Comparison of ENCODE assay signal across 8 mouse cellular contexts in the genomic region with DNA sequence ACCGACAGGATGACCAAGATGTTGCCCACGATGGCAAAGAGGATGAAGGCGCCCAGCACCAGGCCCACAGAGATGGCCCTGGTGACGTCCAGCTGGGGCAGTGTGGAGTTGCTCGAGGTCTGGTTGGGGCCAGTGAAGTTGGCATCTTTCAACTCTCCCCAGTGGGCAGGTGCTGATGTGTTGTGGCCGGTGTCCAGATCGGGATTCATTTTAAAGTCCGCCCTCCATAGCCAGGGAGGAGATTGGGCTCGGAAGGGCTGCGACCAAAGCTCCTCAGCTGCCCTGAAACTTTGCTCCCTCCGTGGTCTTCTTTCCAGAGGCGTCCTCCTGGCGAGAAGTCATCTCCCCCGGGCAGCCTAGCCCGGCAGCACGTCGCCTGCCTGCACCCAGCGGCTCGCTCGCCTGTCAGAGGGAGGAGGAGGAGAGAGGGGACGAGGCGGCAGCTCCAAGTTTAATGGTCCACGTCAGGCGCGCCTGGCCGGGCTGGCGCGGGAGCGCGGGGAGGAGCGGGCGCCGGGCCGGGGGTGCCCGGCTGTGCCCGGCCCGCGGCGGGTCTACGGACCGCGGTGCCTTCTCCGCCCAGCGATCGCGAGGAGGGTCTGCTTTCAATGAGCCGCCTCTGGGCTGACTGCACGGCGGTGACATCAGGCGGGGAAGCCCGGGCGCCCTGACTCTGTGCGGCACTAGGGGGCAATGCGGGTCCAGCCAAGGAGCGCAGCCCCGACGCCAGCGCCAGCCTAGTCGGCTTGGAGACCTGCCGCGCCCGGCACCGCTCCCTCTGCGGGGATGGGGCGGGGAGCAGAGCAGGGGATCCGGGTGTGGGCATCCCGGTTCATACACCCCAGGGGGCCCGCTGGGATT.
DNase-seq lines count a peak whose midpoint lies in the region; ATAC-seq and TF ChIP-seq lines count a peak whose summit lies in the region.

No protein-coding gene starts in this region.

- TF ChIP-seq CTCF in stomach, postnatal 0 days (IDR thresholded peaks at IDR 0.05; ENCODE audit: low read depth): peak; percentile 83

- H3K4me1 ChIP-seq in forebrain, embryonic 13.5 days: 0 out of 2 replicates have a peak, but pooled peaks cover 4% of the 10 kb centered on the region
- peaks cover 21% of the 10 kb centered on the region; the same call in 1 of the 2 replicates for H3K4me1 ChIP-seq in heart, embryonic 15.5 days (replicated peaks)
- H3K4me1 ChIP-seq in liver, embryonic 11.5 days (replicated peaks; ENCODE audit: control insufficient read depth, insufficient read depth, low read length): no peaks in the 10 kb centered on the region
- H3K4me1 ChIP-seq in stomach, postnatal 0 days (replicated peaks; ENCODE audit: control insufficient read depth, insufficient read depth): no peaks in the 10 kb centered on the region

- WGBS in forebrain, embryonic 13.5 days: 5% methylated on average over 66 of the region's 68 CpGs
- 5% methylated on average over 65 of the region's 68 CpGs for WGBS in heart, embryonic 15.5 days
- 7% methylated on average over 67 of the region's 68 CpGs for WGBS in liver, embryonic 11.5 days
- 5% methylated on average over 64 of the region's 68 CpGs for WGBS in stomach, postnatal 0 days

- H3K4me3 ChIP-seq in forebrain, embryonic 13.5 days: peak overlapping the region; percentile 55
- peak overlapping the region; percentile 80 for H3K4me3 ChIP-seq in heart, embryonic 15.5 days
- H3K4me3 ChIP-seq in liver, embryonic 11.5 days (ENCODE audit: low read depth, low read length): peak overlapping the region; percentile 46
- H3K4me3 ChIP-seq in stomach, postnatal 0 days (ENCODE audit: low read depth, low read length): peak overlapping the region; percentile 49

- peak; percentile 15 for DNase-seq in cerebellum, adult 11 months
- peak; percentile 87 for DNase-seq in kidney, postnatal 10 days
- peak; percentile 77 for DNase-seq in liver, embryonic 11.5 days (ENCODE audit: low spot score)
- peak; percentile 86 for DNase-seq in neural tube, embryonic 10.5 days (ENCODE audit: extremely low spot score, low spot score)
- peak; percentile 84 for DNase-seq in stomach, postnatal 0 days (ENCODE audit: low spot score)
- no peak for DNase-seq in c-Kit-positive CD71-positive TER-119-positive erythroid progenitor cells, embryonic 14.5 days (ENCODE audit: low spot score)

- peaks cover 56% of the 10 kb centered on the region for H3K27me3 ChIP-seq in forebrain, embryonic 13.5 days
- peaks cover 17% of the 10 kb centered on the region; the same call in 1 of the 2 replicates for H3K27me3 ChIP-seq in heart, embryonic 15.5 days
- peaks cover 34% of the 10 kb centered on the region for H3K27me3 ChIP-seq in liver, embryonic 11.5 days (replicated peaks; ENCODE audit: control insufficient read depth, insufficient read depth, low read length)
- peaks cover 3% of the 10 kb centered on the region; the same call in 1 of the 2 replicates for H3K27me3 ChIP-seq in stomach, postnatal 0 days (ENCODE audit: control insufficient read depth, insufficient read depth, low read length)

- no peaks in the 10 kb centered on the region for H3K36me3 ChIP-seq in forebrain, embryonic 13.5 days (ENCODE audit: poor library complexity, severe bottlenecking)
- H3K36me3 ChIP-seq in heart, embryonic 15.5 days: no peaks in the 10 kb centered on the region
- no peaks in the 10 kb centered on the region for H3K36me3 ChIP-seq in liver, embryonic 11.5 days (ENCODE audit: control insufficient read depth, insufficient read depth, low read length)
- H3K36me3 ChIP-seq in stomach, postnatal 0 days (ENCODE audit: control insufficient read depth, insufficient read depth, low read length): no peaks in the 10 kb centered on the region

- no peaks in the 10 kb centered on the region for H3K9me3 ChIP-seq in forebrain, embryonic 13.5 days (replicated peaks)
- no peaks in the 10 kb centered on the region for H3K9me3 ChIP-seq in heart, embryonic 15.5 days (replicated peaks)
- no peaks in the 10 kb centered on the region for H3K9me3 ChIP-seq in liver, embryonic 11.5 days (ENCODE audit: control insufficient read depth, low read length)
- H3K9me3 ChIP-seq in stomach, postnatal 0 days (ENCODE audit: control insufficient read depth, low read length): no peaks in the 10 kb centered on the region

- TF ChIP-seq EP300 in stomach, postnatal 0 days (optimal IDR thresholded peaks at IDR 0.05): no peak

- H3K27ac ChIP-seq in forebrain, embryonic 13.5 days: no peak overlapping the region
- H3K27ac ChIP-seq in heart, embryonic 15.5 days: peak overlapping the region; percentile 85
- H3K27ac ChIP-seq in liver, embryonic 11.5 days (ENCODE audit: low read depth, low read length): no peak overlapping the region
- H3K27ac ChIP-seq in stomach, postnatal 0 days (replicated peaks): no peak overlapping the region

- peak overlapping the region; percentile 89 for H3K4me2 ChIP-seq in forebrain, embryonic 13.5 days
- peak overlapping the region; percentile 90 for H3K4me2 ChIP-seq in heart, embryonic 15.5 days
- peak overlapping the region; percentile 69 for H3K4me2 ChIP-seq in liver, embryonic 11.5 days
- peak overlapping the region; percentile 86 for H3K4me2 ChIP-seq in stomach, postnatal 0 days (replicated peaks; ENCODE audit: low read depth)

- H3K9ac ChIP-seq in forebrain, embryonic 13.5 days: peak overlapping the region; percentile 71
- peak overlapping the region; percentile 79 for H3K9ac ChIP-seq in heart, embryonic 15.5 days
- peak overlapping the region; percentile 43; the same call in 1 of the 2 replicates for H3K9ac ChIP-seq in liver, embryonic 11.5 days (ENCODE audit: low read depth, low read length)
- H3K9ac ChIP-seq in stomach, postnatal 0 days (ENCODE audit: low read length): peak overlapping the region; percentile 53

- ATAC-seq in forebrain, embryonic 13.5 days: peak; percentile 98
- peak; percentile 91 for ATAC-seq in heart, embryonic 15.5 days (replicated peaks; ENCODE audit: insufficient number of reproducible peaks, insufficient read depth, low FRiP score, low read depth)
- peak; percentile 74 for ATAC-seq in liver, embryonic 11.5 days (replicated peaks; ENCODE audit: low FRiP score)
- ATAC-seq in stomach, postnatal 0 days (ENCODE audit: low FRiP score, low TSS enrichment): peak; percentile 93
